8 mouse cellular contexts compared by ENCODE assay signal in the genomic region with DNA sequence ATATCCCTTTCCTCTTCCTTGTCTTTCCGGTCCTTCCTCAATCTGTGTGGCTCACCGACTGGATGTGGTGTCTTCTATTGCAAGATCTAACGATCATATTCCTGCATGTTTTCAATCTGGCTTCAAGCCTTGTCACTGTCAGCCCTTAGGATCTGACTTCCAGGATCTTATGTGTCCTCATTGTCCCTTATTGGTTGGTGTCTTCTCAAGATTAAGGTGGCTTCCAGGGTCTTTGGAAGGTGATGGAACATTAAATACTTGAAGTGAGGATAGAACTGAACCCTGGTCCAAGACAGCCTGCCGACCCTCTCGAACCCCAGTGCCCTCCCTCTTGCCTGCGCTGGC. TPM values are rescaled to one million over a fixed set of nuclear protein-coding genes. Genes with fewer than 3 reads are reported as not detected.
DNase-seq lines count a peak whose midpoint lies in the region; ATAC-seq and TF ChIP-seq lines count a peak whose summit lies in the region.

No protein-coding gene starts in this region.

- no peak for TF ChIP-seq EP300 in ES-Bruce4 (IDR thresholded peaks at IDR 0.05; ENCODE audit: insufficient read depth, low read depth, low read length)

- H3K9ac ChIP-seq in ES-Bruce4 (ENCODE audit: low read depth, poor library complexity, severe bottlenecking), result peak overlapping the region; percentile 41
- peak overlapping the region; percentile 65 for H3K9ac ChIP-seq in forebrain, postnatal 0 days

- peak overlapping the region; percentile 83 for H3K4me3 ChIP-seq in gastrocnemius, adult 2 months
- H3K4me3 ChIP-seq in ES-Bruce4 (ENCODE audit: low read depth, low read length), result no peak overlapping the region
- H3K4me3 ChIP-seq in forebrain, postnatal 0 days (ENCODE audit: low read depth, low read length), result peak overlapping the region; percentile 49

- H3K36me3 ChIP-seq in ES-Bruce4 (ENCODE audit: control insufficient read depth, insufficient read depth, low read length, poor library complexity, severe bottlenecking), result no peaks in the 10 kb centered on the region
- H3K36me3 ChIP-seq in forebrain, postnatal 0 days (ENCODE audit: insufficient read depth), result no peaks in the 10 kb centered on the region

- no peak for TF ChIP-seq CTCF in gastrocnemius, adult 2 months (IDR thresholded peaks at IDR 0.05)
- no peak for TF ChIP-seq CTCF in ES-Bruce4 (IDR thresholded peaks at IDR 0.05; ENCODE audit: low read depth, low read length)
- no peak for TF ChIP-seq CTCF in forebrain, postnatal 0 days (IDR thresholded peaks at IDR 0.05; ENCODE audit: low read depth)

- 40% methylated on average over 6 of the region's 6 CpGs for WGBS in forebrain, postnatal 0 days

- H3K27me3 ChIP-seq in ES-Bruce4 (ENCODE audit: control insufficient read depth, insufficient read depth, low read length, poor library complexity, severe bottlenecking), result no peaks in the 10 kb centered on the region
- no peaks in the 10 kb centered on the region for H3K27me3 ChIP-seq in forebrain, postnatal 0 days (ENCODE audit: insufficient read depth, low read length)

- DNase-seq in gastrocnemius, adult 2 months, result no peak
- DNase-seq in gastrocnemius, adult 8-10 months (ENCODE audit: low spot score in 2 of 2), result no peak
- DNase-seq in forebrain, postnatal 0 days, result no peak
- no peak for DNase-seq in embryo, embryonic 11 days
- no peak for DNase-seq in cerebellum, adult 11-12 months
- DNase-seq in lung, postnatal 14 days, result no peak

- peak overlapping the region; percentile 48 for H3K4me2 ChIP-seq in forebrain, postnatal 0 days (ENCODE audit: low read depth)

- TF ChIP-seq POLR2A in ES-Bruce4 (IDR thresholded peaks at IDR 0.05; ENCODE audit: insufficient read depth, low read length), result no peak

- no peaks in the 10 kb centered on the region for H3K4me1 ChIP-seq in ES-Bruce4 (ENCODE audit: control insufficient read depth, insufficient read depth, low read length)
- H3K4me1 ChIP-seq in forebrain, postnatal 0 days (ENCODE audit: insufficient read depth), result peaks cover 14% of the 10 kb centered on the region

- ATAC-seq in forebrain, postnatal 0 days, result peak; percentile 26
- ATAC-seq in megakaryocyte, adult 5-6 weeks (ENCODE audit: poor library complexity, severe bottlenecking), result peak; percentile 1; the same call in 1 of the 2 replicates

- intact Hi-C loops in gastrocnemius, adult 2 months (cut with DNase I), result loop anchor here (2.0 to 10.0 kb wide), 2 partner anchors 18 to 106 kb away; no protein-coding TSS in a partner anchor

- H3K9me3 ChIP-seq in ES-Bruce4 (replicated peaks; ENCODE audit: control insufficient read depth, insufficient read depth, low read length, poor library complexity, severe bottlenecking), result no peaks in the 10 kb centered on the region
- no peaks in the 10 kb centered on the region for H3K9me3 ChIP-seq in forebrain, postnatal 0 days (ENCODE audit: low read length)

- peak overlapping the region; percentile 93 for H3K27ac ChIP-seq in gastrocnemius, adult 2 months
- 0 out of 2 replicates have a peak overlapping the region, but pooled peaks have one; percentile 11 for H3K27ac ChIP-seq in ES-Bruce4 (ENCODE audit: insufficient read depth, low read length)
- H3K27ac ChIP-seq in forebrain, postnatal 0 days (ENCODE audit: low read depth, low read length), result peak overlapping the region; percentile 79

RNA-seq across cellular contexts. Expression of gene Cuedc2, which starts 0.4 kb away (rescaled TPM):
- 10 to 100 TPM; 58.2 to 67.6 TPM for total RNA-seq in gastrocnemius, adult 2 months (2021)
- total RNA-seq in gastrocnemius, adult 8-10 months (2022), result 10 to 100 TPM; 57.5 to 66.3 (median 64.3) TPM
- polyA plus RNA-seq in ES-Bruce4 (2011; ENCODE audit: insufficient read depth, insufficient read length, low read depth, missing spikeins), result 65.5 and 78.3 TPM in 2 replicates
- 214 and 275 TPM in 2 replicates for total RNA-seq in forebrain, postnatal 0 days (2014; rRNA removed)
- 388 and 443 TPM in 2 replicates for polyA plus RNA-seq in forebrain, postnatal 0 days (2015; fragmentation: Nextera tagmentation; extraction: Ambion mirVana)
- total RNA-seq in megakaryocyte, adult 5-6 weeks (2015), result 31.3 and 33.1 TPM in 2 replicates
- total RNA-seq in megakaryocyte, adult 5-6 weeks (2017), result 108 and 114 TPM in 2 replicates

RNA-seq across cellular contexts. Expression of gene Mfsd13a, which starts 2.0 kb away (rescaled TPM):
- 1 to 10 TPM in 1 of 2 experiments, under 1 TPM in 1; 0.82 to 1.2 TPM for total RNA-seq in gastrocnemius, adult 2 months (2021)
- total RNA-seq in gastrocnemius, adult 8-10 months (2022), result 1 to 10 TPM; 1.1 to 2.2 (median 1.9) TPM
- 47.5 and 51.2 TPM in 2 replicates for polyA plus RNA-seq in ES-Bruce4 (2011; ENCODE audit: insufficient read depth, insufficient read length, low read depth, missing spikeins)
- total RNA-seq in forebrain, postnatal 0 days (2014; rRNA removed), result 4.1 and 5.3 TPM in 2 replicates
- polyA plus RNA-seq in forebrain, postnatal 0 days (2015; fragmentation: Nextera tagmentation; extraction: Ambion mirVana), result 11.5 and 14.1 TPM in 2 replicates
- total RNA-seq in megakaryocyte, adult 5-6 weeks (2015), result 17.2 and 18.1 TPM in 2 replicates
- total RNA-seq in megakaryocyte, adult 5-6 weeks (2017), result 8.1 and 11.7 TPM in 2 replicates

RNA-seq across cellular contexts. Expression of gene Fbxl15, which starts 10.9 kb away (rescaled TPM):
- total RNA-seq in gastrocnemius, adult 2 months (2021), result 1 to 10 TPM; 2.9 to 3.8 TPM
- total RNA-seq in gastrocnemius, adult 8-10 months (2022), result 1 to 10 TPM; 2.0 to 3.9 (median 3.0) TPM
- polyA plus RNA-seq in ES-Bruce4 (2011; ENCODE audit: insufficient read depth, insufficient read length, low read depth, missing spikeins), result 1.1 TPM in 2 replicates
- total RNA-seq in forebrain, postnatal 0 days (2014; rRNA removed), result 37.2 and 54.8 TPM in 2 replicates
- 50.3 and 59.1 TPM in 2 replicates for polyA plus RNA-seq in forebrain, postnatal 0 days (2015; fragmentation: Nextera tagmentation; extraction: Ambion mirVana)
- total RNA-seq in megakaryocyte, adult 5-6 weeks (2015), result 1.9 and 2.1 TPM in 2 replicates
- 1.3 and 1.8 TPM in 2 replicates for total RNA-seq in megakaryocyte, adult 5-6 weeks (2017)

RNA-seq across cellular contexts. Expression of gene 2310034G01Rik, which starts 11.2 kb away (rescaled TPM):
- under 1 TPM; 0.17 to 0.18 TPM for total RNA-seq in gastrocnemius, adult 2 months (2021)
- under 1 TPM in 3 of 4 experiments, not detected in 1; 0.27 to 0.35 (median 0.29) TPM for total RNA-seq in gastrocnemius, adult 8-10 months (2022)
- 0.43 TPM in 1 of 2 replicates, not detected in the other for polyA plus RNA-seq in ES-Bruce4 (2011; ENCODE audit: insufficient read depth, insufficient read length, low read depth, missing spikeins)
- total RNA-seq in forebrain, postnatal 0 days (2014; rRNA removed), result 2.4 and 4.3 TPM in 2 replicates
- polyA plus RNA-seq in forebrain, postnatal 0 days (2015; fragmentation: Nextera tagmentation; extraction: Ambion mirVana), result 2.0 and 2.3 TPM in 2 replicates
- 0.18 TPM in 1 of 2 replicates, not detected in the other for total RNA-seq in megakaryocyte, adult 5-6 weeks (2015)
- total RNA-seq in megakaryocyte, adult 5-6 weeks (2017), result 0.48 and 0.53 TPM in 2 replicates

RNA-seq across cellular contexts. Expression of gene Psd, which starts 12.0 kb away (rescaled TPM):
- under 1 TPM; 0.14 to 0.36 TPM for total RNA-seq in gastrocnemius, adult 2 months (2021)
- total RNA-seq in gastrocnemius, adult 8-10 months (2022), result under 1 TPM in 2 of 4 experiments, not detected in 2; 0.15 to 0.19 TPM
- 1.4 and 2.0 TPM in 2 replicates for polyA plus RNA-seq in ES-Bruce4 (2011; ENCODE audit: insufficient read depth, insufficient read length, low read depth, missing spikeins)
- 395 and 483 TPM in 2 replicates for total RNA-seq in forebrain, postnatal 0 days (2014; rRNA removed)
- polyA plus RNA-seq in forebrain, postnatal 0 days (2015; fragmentation: Nextera tagmentation; extraction: Ambion mirVana), result 158 and 178 TPM in 2 replicates
- total RNA-seq in megakaryocyte, adult 5-6 weeks (2015), result 0.11 and 0.36 TPM in 2 replicates
- total RNA-seq in megakaryocyte, adult 5-6 weeks (2017), result not detected in 2 replicates

Comparison
In these comparisons a context has a peak if more than half of its experiments do, and no peak if none do; other contexts are left out.
1. H3K27ac ChIP-seq: peak in every context shown above with its lines; median percentile 93 in gastrocnemius, adult 2 months; 79 in forebrain, postnatal 0 days; 11 in ES-Bruce4.